Mouse (Mus musculus): ENCODE data around the gene Agtr1a. TPM values are rescaled to one million over a fixed set of nuclear protein-coding genes. Genes with fewer than 3 reads are reported as not detected.

Agtr1a gene
- polyA plus RNA-seq, 1 experiment: 2.9 TPM

DNA sequence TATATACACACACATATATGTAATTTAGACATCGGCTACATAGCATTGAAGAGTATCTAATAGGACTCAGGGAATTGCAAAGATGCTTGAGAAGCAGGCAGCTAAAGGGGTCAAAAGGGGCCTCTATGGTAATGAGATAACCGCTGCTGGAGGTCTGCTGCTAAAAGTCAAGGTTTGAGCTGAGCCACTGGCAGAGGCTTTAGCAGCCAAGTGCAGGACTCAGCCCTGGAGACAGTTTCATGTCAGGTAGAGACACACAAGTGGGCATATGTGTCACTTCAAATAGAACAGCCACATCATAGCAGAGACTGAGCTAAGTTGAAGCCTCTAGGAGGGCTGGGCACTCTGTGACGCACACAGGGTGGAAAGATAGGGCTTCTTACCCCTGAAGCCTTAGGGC lies 1.6 kb upstream of the Agtr1a start:
- no peak overlapping the region for H3K4me3 ChIP-seq (ENCODE audit: control insufficient read depth, insufficient read depth, low read length)
- H3K27ac ChIP-seq (ENCODE audit: control insufficient read depth, insufficient read depth, low read length): no peak overlapping the region
- DNase-seq: no peak
- H3K4me1 ChIP-seq (replicated peaks; ENCODE audit: control insufficient read depth, insufficient read depth, low read length): no peaks in the 10 kb centered on the region
- TF ChIP-seq POLR2A (IDR thresholded peaks at IDR 0.05; ENCODE audit: control insufficient read depth, extremely low read depth, insufficient read depth, low read length, poor library complexity): no peak
- TF ChIP-seq CTCF (IDR thresholded peaks at IDR 0.05; ENCODE audit: borderline replicate concordance, control insufficient read depth, extremely low read depth, insufficient read depth, low read length, poor library complexity): no peak
- no peaks in the 10 kb centered on the region for H3K36me3 ChIP-seq (ENCODE audit: control insufficient read depth, insufficient read depth, low read length)
- WGBS: 86% methylated on average over 3 of the region's 3 CpGs
- H3K27me3 ChIP-seq (ENCODE audit: control insufficient read depth, insufficient read depth, low read length): peaks cover 7% of the 10 kb centered on the region

DNA sequence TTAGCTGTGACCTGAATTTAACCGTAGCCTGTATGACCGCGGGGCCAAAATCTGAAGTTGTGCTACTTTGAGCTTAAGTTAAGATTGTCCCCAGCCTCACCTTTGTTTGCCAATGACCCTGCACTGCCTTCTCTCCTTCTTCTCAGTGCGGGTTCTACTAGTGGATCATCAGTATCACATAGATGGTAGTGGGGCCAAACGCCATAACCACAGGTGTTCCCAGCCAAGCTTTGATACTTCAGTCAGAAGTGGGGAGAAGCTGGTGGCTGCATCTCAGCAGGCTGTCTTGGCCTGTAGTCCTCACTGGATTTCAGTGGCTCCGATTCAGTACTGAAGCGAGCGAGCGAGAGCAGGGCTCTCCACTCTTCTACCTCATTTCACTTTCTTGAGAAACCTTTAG lies 672 bp downstream of the Agtr1a start:
- H3K4me3 ChIP-seq (ENCODE audit: control insufficient read depth, insufficient read depth, low read length): no peak overlapping the region
- peaks cover 7% of the 10 kb centered on the region for H3K27me3 ChIP-seq (ENCODE audit: control insufficient read depth, insufficient read depth, low read length)
- H3K36me3 ChIP-seq (ENCODE audit: control insufficient read depth, insufficient read depth, low read length): no peaks in the 10 kb centered on the region
- TF ChIP-seq CTCF (IDR thresholded peaks at IDR 0.05; ENCODE audit: borderline replicate concordance, control insufficient read depth, extremely low read depth, insufficient read depth, low read length, poor library complexity) (no peak), POLR2A (IDR thresholded peaks at IDR 0.05; ENCODE audit: control insufficient read depth, extremely low read depth, insufficient read depth, low read length, poor library complexity) (no peak)
- 48% methylated on average over 9 of the region's 9 CpGs for WGBS
- DNase-seq: no peak
- H3K4me1 ChIP-seq (replicated peaks; ENCODE audit: control insufficient read depth, insufficient read depth, low read length): no peaks in the 10 kb centered on the region
- H3K27ac ChIP-seq (ENCODE audit: control insufficient read depth, insufficient read depth, low read length): no peak overlapping the region

DNA sequence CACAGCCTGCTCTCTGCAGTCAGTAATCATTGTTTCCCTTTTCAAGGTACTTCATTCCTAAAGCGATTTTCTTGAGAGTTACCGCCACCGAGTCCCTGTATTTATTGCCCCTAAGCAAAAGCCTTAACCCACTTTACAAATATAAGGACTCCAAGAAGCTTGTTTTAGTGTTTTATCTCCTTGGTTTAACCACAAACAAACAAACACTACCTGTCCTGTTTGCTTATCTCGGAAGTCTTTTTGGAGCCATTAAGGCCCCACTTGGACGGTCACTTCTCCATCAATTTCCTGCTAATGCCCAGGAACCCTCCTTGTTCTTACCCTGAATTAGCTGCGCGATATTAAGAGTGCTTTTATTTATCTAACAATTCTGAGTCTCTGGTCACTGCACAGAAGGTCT lies 1.4 kb downstream of the Agtr1a start:
- H3K27me3 ChIP-seq (ENCODE audit: control insufficient read depth, insufficient read depth, low read length): peaks cover 7% of the 10 kb centered on the region
- no peak for DNase-seq
- H3K4me1 ChIP-seq (replicated peaks; ENCODE audit: control insufficient read depth, insufficient read depth, low read length): no peaks in the 10 kb centered on the region
- H3K4me3 ChIP-seq (ENCODE audit: control insufficient read depth, insufficient read depth, low read length): no peak overlapping the region
- TF ChIP-seq POLR2A (IDR thresholded peaks at IDR 0.05; ENCODE audit: control insufficient read depth, extremely low read depth, insufficient read depth, low read length, poor library complexity): no peak
- no peak for TF ChIP-seq CTCF (IDR thresholded peaks at IDR 0.05; ENCODE audit: borderline replicate concordance, control insufficient read depth, extremely low read depth, insufficient read depth, low read length, poor library complexity)
- no peaks in the 10 kb centered on the region for H3K36me3 ChIP-seq (ENCODE audit: control insufficient read depth, insufficient read depth, low read length)
- H3K27ac ChIP-seq (ENCODE audit: control insufficient read depth, insufficient read depth, low read length): no peak overlapping the region
- 68% methylated on average over 7 of the region's 7 CpGs for WGBS

DNA sequence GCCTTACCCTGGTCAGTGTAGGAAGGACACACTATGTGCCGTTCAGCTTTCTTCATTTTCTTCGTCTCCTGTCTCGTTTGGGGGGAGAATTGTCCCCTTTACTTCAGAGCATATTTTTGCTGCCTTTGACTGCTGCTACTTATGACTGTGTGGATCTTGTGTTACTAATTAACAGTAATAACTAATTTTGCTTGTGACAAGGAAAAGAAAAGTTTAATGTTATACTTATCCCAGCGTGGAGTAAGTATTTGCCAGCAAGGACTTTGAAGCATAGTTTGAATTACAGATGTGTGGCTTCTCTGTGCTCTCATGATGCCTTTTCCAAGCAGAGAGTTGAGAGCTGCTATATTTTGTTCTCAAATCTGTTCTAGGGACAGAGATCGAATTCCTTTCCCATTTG lies 2.3 kb downstream of the Agtr1a start:
- Histone ChIP-seq H3K27me3 (ENCODE audit: control insufficient read depth, insufficient read depth, low read length) (peaks cover 7% of the 10 kb centered on the region), H3K36me3 (ENCODE audit: control insufficient read depth, insufficient read depth, low read length) (no peaks in the 10 kb centered on the region), H3K27ac (ENCODE audit: control insufficient read depth, insufficient read depth, low read length) (no peak overlapping the region), H3K4me3 (ENCODE audit: control insufficient read depth, insufficient read depth, low read length) (no peak overlapping the region), H3K4me1 (replicated peaks; ENCODE audit: control insufficient read depth, insufficient read depth, low read length) (no peaks in the 10 kb centered on the region)
- no peak for TF ChIP-seq CTCF (IDR thresholded peaks at IDR 0.05; ENCODE audit: borderline replicate concordance, control insufficient read depth, extremely low read depth, insufficient read depth, low read length, poor library complexity)
- WGBS: 93% methylated on average over 5 of the region's 5 CpGs
- no peak for DNase-seq

DNA sequence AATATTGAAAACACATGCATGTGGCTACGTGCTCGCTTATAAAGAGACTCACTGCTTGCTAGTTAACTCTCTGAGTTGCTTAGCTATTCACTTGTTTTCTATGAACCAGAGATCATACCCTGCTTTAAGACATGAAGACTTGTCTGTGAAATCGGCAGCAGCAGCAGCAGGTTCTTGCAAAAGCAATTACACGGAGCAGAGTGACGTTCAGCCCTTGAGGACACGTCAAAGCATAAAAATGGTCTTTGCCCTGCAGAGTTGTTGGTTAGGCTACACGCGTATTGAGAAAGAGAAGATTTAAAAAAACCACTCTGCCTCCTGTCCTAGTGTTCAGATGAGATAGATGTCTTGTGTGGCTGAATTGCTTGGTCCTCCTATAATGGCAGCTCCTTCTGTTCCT lies 3.7 kb downstream of the Agtr1a start:
- TF ChIP-seq POLR2A (IDR thresholded peaks at IDR 0.05; ENCODE audit: control insufficient read depth, extremely low read depth, insufficient read depth, low read length, poor library complexity) (no peak), CTCF (IDR thresholded peaks at IDR 0.05; ENCODE audit: borderline replicate concordance, control insufficient read depth, extremely low read depth, insufficient read depth, low read length, poor library complexity) (no peak)
- Histone ChIP-seq H3K4me1 (replicated peaks; ENCODE audit: control insufficient read depth, insufficient read depth, low read length) (no peaks in the 10 kb centered on the region), H3K27ac (ENCODE audit: control insufficient read depth, insufficient read depth, low read length) (no peak overlapping the region), H3K36me3 (ENCODE audit: control insufficient read depth, insufficient read depth, low read length) (no peaks in the 10 kb centered on the region), H3K27me3 (ENCODE audit: control insufficient read depth, insufficient read depth, low read length) (peaks cover 7% of the 10 kb centered on the region), H3K4me3 (ENCODE audit: control insufficient read depth, insufficient read depth, low read length) (no peak overlapping the region)
- no peak for DNase-seq
- 95% methylated on average over 8 of the region's 8 CpGs for WGBS

DNA sequence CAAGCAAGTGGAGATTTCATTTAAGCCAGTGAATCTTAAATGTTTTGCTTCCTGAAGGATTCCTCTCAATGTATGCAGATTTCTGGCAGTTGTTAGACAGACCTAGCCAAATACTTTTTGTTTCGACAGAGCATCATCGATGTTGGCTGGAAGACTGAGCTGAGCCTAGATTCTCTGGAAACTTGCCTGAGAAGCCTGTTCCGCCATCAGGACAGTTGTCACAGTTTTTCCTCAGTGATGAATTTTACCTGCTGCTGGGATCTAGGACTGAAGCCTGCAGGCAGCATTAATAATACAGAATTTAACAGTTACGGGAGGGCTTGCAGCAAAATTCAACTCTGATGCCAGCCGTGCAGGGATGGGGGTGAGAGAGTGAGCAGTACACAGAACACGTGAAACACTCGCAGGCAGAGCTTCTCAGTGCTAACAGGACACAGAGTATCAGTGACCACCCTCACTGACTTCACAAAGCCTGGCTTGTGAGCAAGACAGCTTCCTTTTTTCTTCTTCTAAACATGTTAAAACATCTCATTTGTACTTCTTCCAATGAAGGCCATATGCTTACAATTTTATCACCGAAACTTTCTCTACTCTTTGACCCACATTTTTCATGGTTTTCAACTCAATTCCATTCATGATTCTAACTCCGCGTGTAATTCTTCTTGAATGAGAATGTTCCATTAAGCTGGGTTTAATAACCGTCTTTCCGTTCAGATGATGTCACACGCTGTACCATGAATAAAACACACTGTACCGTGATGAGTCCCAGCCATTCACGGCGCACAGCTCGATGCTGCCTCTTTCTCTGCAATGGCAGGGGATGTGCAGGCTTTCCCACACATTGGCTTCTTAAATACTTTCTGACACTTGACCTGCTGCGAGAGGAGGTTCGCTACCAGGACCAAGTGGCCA lies 6.0 kb downstream of the Agtr1a start:
- H3K4me3 ChIP-seq (ENCODE audit: control insufficient read depth, insufficient read depth, low read length): no peak overlapping the region
- DNase-seq: no peak
- H3K4me1 ChIP-seq (replicated peaks; ENCODE audit: control insufficient read depth, insufficient read depth, low read length): no peaks in the 10 kb centered on the region
- no peaks in the 10 kb centered on the region for H3K36me3 ChIP-seq (ENCODE audit: control insufficient read depth, insufficient read depth, low read length)
- TF ChIP-seq POLR2A (IDR thresholded peaks at IDR 0.05; ENCODE audit: control insufficient read depth, extremely low read depth, insufficient read depth, low read length, poor library complexity) (no peak), CTCF (IDR thresholded peaks at IDR 0.05; ENCODE audit: borderline replicate concordance, control insufficient read depth, extremely low read depth, insufficient read depth, low read length, poor library complexity) (no peak)
- H3K27me3 ChIP-seq (ENCODE audit: control insufficient read depth, insufficient read depth, low read length): no peaks in the 10 kb centered on the region
- 94% methylated on average over 19 of the region's 19 CpGs for WGBS
- H3K27ac ChIP-seq (ENCODE audit: control insufficient read depth, insufficient read depth, low read length): no peak overlapping the region
